Mouse (Mus musculus) kidney, adult 9 months (tissue): ENCODE data around the gene Card9.
"Not testable (repeated sequence)": the region's sequence is repeated elsewhere in the genome, so short reads cannot be mapped to it uniquely, and the experiment has no call there.

Experiments used
- DNase-seq: peaks from one replicate; pipeline ENCODE4 v3.0.0; 2022

Card9 gene

DNA sequence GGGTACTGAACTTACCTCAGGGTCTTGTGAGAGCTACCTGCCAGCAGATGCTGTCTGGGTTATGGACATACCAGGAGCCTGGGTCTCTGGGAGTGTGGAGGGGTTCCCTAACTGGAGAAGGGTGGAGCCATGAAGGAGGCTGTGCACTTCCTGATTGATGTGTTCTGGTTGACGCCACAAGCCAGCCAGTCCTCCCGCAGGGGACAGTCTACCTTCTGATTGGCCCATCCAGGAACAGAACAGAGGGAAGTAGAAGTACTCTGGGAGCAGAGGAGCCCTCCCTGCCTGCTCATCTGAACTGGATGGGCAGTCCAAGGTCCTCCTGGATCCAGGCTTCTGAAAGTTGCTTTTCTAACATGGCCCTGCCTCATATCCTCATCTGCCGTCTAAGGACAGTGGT is at the start of gene Card9:
Gene Card9, minus strand, starts transcription at position 147 of the 400 bp plus-strand sequence.
- no peak for DNase-seq

DNA sequence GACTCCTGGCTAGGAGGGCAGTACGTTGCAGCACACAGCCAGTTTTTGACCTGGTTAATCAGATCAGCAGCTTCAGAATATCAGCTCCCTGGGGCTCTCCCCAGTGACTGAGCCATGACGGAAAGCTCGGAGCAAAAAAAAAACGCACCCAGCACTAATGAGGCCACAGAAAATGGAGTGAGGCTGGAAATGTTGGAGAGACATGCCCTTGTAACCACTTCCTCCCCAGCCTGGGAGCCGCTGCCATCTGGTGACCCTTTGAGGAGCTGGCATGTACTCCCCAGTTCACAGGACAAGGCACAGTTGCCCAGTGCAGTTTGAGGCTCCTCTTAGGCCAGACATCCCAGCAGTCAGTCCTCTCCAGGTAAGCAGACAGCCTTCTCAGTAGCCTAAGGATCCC is 49.4 kb upstream of the Card9 start:
- no peak for DNase-seq

DNA sequence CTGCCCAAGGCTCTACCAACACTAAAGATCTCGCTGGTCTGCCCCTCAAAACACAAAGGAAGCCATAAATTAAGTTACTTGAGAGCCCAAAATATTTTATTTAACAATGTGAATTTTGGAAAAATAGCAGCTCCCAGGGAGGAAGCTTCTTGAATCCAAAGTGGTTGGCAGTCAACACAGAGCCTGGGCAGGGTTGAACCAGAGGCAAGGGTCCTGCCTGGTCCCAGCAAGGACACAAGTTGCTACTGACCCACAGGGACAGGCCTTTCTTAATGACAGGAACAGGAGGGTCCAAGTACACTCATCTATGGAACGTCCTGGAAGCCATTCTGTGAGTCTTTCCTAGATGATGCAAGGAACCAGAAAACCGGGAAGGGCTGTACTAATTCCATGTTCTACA is 48.6 kb upstream of the Card9 start:
- DNase-seq: no peak

DNA sequence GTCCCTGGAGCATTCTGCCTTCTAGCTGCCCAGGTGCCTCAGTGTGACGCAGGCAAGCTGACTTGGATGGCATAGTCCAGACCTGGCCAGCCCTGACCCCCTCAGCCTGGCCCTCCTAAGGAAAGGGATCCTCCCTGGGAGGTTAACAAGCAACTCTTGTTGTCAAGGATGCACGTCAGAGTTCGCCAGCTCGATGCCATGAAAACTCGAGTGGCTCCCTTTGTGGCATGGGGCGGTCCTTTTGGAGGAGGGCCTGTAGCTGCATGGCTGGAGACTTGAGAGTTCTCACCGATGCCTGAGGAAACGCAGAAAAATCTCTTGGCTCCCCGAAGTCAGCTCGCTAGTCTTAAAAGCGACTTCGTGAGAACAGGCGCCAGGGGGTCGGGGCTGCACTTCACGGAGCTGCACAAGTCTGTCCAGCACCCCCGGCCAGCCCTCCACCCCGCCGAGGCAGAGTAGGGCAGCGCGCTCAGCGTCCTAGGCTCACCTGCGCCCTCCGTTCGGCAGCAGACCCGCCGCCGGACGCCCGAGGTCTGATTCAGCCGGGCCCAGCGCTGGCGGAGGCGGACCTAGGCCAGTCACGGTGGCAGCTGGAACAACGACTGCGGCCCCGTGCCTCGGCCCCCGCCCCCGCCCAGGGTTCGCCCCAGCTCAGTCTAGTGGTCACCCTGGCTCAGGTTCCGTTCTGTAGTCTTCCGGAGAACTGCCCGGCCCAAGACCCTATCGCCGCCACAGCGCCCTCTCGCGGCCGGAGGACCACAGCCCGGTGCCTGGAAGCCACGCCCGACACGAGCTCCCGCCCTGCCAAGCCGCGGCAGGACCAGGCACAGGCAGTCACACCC is 48.0 kb upstream of the Card9 start, which contains the start of gene Inpp5e:
Gene Inpp5e, minus strand, starts transcription at position 689 of the 842 bp plus-strand sequence.
- peak; percentile 98 for DNase-seq

DNA sequence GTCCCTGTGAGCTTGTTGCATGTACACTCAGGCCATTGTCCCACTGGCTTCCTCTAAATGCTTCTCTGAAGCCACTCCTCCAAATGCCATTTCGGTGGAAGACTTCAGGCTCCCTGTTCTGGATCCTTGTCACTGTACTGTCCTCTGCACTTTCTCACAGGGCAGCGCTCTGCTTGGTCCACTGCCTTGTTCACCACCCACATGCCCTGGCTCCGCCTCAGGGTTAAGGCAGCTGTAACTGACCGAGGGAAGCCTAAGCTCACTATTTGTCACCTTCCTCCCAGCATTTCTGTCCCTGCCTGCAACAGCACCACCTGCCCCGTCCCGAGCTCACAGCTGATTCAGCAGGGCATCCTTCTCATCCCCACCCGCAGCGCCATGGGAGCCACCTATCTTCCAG is 42.6 kb upstream of the Card9 start:
- DNase-seq: peak; percentile 70

DNA sequence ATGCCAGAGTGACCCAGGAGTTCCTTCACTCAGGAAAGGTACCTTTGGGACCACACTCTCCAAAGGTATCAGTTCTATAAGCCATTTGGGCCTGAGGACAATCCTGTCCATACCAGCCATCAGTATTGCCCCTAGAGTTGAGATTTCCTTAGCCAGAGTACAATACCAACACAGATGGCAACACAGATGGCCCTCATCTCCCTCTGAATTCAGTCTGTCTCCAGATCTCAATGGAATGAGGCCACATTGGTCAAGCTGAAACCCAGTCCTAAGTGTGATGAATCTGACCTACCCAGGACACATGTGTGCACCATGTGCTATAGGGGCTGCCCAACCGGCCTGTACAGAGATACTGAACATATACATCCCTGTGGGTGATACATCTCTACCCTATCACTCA is 41.5 kb upstream of the Card9 start:
- DNase-seq: no peak

DNA sequence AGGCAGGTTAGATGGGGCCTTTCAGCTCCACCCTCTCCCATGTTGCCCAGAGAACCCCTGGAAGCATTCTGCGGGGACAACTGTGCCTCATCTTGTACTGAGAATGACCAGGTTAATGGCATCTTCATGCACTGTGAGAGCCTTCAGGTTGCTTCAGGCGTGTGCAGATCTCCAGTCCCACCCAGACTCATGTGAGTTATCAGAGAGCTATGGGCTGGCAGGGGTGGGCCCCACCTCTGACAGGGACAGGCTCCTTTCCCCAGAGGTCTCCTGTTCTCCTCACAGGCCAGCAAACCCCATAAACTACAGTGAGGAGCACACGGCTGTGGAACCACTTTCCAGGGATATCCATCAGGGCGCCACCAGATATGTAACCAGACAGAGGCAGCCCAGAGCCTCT is 40.3 kb upstream of the Card9 start:
- DNase-seq: no peak

DNA sequence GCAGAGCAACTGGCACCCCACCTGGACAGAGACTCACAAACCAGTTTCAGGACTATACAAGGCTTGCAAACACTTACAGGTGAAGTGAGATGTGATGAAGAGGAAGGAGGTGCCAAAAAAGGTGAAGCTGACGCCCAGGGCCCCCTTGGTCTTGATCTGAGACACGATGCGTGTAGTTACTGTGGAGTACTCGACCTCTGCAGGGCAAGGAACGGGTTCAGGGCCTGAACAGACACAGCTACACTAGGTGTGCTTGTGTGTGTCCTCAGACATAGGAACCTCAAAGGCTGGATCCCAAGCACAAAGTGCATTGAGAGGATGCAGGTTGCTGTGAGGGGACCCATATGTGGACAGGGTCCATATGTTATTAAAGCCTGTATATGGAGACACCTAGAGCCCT is 39.6 kb upstream of the Card9 start:
- no peak for DNase-seq

DNA sequence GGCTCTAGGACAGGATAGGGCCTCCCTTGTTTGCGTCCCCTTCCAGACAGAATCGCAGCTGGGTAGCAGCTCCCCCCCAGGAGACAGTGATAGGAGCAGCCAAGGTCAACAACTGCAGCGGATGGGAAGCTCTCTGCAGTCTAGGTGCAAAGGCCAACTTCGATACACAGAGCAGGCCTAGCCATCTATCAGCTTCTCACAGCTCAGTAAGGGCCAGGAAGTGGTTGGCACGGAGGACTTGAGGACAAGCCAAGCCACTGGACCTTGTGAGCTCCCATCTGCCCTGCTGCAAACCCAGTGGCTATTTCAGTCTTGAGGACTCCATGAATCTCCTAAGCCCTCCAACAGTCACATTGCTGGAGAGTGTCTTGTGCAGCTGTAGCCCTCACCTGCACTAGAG is 38.9 kb upstream of the Card9 start:
- DNase-seq: peak; percentile 85

DNA sequence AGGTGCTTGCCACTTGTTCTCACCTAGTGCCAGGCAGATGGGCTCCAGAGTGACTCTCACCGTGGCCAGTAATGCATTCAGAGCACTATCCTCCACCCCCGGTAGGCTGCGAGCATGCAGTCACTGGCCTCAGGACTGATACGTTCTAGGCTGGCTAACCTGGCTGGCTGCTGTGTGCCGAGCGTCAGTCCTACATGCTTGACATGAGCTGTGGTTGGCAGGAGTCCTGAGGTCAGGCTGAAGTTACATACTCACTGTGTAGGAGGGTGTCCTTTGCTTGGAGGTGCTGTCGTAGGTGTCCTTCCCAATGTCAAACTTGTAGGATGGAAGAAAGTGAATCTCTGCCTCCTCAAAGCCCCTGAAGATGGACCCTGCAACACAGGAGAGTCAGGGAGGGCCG is 38.3 kb upstream of the Card9 start:
- DNase-seq: peak; percentile 45

DNA sequence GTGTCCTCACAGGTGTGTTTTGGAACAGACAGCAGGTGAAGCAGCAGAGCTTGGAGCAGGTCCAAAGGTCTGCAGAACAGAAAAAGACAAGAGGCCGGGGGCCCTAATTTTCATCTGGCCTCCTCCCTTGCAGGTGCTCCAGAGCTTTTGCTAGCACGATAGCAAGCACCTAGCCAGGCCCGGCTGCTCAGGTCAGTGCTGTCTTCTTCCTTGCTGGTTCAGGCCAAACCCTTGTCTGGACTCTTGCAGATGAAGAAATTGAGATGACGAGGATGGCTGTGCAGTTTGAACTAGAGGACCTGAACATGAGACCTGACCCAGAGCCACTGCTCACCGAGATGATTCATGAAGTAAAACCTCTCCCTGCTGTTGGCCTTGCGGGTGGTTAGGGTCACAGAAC is 30.9 kb upstream of the Card9 start:
- DNase-seq: no peak

DNA sequence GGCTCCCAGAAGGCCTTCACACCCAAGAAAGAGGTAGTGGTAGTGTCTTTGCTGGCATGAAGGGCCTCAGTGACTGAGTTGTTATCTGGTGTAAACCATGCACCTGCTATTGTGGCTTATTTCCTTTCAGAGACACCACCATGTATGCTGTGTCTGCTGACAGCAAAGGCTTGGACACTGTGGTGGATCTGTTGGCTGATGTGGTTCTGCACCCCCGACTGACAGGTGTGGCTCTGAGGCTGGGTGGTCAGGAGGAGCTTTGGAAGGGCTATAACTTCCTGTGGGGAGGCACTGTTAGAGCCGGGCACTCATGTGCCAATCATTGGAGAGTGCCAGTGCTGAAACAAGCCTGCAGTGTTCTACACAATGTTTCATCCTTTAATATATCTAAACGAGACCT is 30.2 kb upstream of the Card9 start:
- no peak for DNase-seq

DNA sequence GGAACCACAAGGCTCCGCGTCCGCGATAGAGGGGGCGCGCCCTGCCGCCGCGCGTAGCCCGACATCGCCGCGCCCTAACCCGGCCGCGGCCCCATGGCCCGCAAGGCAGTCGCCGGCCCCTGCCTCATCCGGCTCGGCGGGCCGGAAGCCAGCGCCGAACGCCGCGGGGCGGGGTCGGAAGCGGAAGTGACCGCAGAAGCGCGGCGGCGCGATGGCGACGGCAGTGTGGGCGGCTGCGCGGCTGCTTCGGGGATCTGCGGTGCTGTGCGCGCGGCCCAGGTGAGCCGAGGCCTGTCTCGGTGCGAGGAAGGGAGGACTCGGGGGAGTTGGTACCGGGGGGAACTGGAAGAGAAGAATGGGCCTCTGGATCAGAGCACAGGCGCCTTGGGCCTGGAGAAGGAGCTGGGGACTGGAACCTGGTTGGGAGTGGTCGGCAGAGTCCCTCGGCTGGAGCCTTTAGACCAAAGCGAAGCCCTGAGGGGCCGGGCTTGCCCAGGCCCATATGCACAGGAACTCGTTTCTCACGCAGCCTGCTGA is 28.5 kb upstream of the Card9 start, which contains the start of the genes Entr1 and Pmpca:
Gene Entr1, minus strand, starts transcription at position 163 of the 537 bp plus-strand sequence.
Gene Pmpca, plus strand, starts transcription at position 186 of the 537 bp plus-strand sequence.
- DNase-seq: peak; percentile 80

DNA sequence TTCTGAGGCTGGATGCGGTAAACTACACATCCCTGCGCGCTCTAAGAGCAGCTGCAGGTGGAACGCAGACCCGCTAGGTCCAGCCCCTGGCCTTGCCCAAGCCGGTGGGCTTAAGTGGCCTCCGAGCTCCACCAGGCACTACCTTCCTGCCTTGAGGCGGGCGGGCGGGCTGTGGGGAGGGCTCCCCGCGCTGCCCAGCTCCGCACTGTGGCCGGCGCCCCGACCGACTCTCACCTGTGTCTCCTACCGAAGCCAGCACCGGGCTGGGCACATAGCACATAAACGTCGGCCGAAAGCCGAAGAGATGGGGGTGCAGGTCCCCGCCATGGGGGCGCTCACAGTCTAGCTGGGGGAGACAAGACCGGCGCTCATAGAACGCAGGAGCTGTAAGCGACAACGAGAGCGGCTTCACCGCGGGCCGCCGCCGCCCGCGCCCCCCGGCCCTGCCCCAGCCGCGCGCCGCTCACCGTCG is 28.0 kb upstream of the Card9 start:
- no peak for DNase-seq

DNA sequence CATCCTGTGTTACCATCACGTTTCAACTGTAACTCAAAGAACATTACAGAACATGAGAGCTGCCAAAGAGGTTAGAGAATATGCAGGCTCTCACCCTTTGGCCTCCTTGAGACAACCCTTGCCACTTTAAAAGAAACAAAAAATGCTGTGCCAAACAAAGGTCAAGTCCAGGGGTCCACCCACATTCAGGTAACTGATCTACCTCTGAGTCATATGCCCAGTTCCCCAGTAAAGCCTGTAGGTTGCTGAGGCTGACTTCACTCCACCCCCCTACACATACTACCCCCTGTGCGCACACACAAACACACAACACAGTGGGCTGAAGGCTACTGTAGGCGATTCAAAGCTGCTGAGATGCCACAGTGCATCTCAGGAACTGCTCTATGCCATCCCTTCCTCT is 27.0 kb upstream of the Card9 start:
- DNase-seq: peak; percentile 84

DNA sequence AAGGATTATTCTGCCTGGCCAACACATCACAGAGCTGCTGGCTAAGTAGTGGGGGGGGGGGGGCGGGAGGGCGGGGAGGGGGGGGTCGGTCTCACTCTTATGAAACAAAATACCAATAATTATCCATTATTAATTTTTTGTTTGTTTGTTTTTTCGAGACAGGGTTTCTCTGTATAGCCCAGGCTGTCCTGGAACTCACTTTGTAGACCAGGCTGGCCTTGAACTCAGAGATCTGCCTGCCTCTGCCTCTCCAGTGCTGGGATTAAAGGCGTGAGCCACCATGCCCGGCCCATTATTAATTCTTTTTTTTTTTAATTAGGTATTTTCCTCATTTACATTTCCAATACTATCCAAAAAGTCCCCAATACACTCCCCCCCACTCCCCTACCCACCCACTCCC is 20.2 kb upstream of the Card9 start:
- not testable (repeated sequence) for DNase-seq

DNA sequence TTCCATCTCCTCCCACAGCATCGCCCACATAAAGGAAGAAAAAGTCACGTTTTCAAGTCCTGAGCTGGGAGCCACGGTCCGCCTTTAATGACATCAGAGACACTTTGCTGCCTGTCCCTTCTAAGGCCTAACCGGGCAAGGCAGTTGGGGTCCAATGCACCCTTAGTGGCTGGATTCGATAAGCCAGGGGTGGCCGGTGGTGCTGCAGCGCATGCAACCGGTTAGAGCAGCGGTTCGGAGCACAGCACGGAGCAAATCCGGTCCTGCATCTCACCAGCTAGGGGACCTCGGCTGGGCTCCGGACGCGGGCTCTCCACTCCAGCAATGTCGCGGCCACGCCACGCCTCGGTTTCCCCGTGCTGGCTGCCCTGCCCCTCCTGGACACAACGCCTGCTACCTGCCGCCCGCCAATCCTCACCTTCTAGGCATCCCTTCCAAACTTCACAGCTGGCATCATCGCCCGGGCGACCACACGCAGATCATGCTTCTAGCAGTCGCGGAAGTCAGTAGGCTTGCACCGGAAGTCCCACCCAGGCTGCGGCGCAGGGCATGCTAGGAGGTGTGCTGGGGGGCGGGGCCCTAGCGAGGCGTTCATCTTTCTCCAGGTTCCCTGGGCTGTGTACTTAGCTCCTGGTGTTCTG is 19.5 kb upstream of the Card9 start, which contains the start of gene Snapc4:
Gene Snapc4, minus strand, starts transcription at position 523 of the 641 bp plus-strand sequence.
- DNase-seq: peak; percentile 92

DNA sequence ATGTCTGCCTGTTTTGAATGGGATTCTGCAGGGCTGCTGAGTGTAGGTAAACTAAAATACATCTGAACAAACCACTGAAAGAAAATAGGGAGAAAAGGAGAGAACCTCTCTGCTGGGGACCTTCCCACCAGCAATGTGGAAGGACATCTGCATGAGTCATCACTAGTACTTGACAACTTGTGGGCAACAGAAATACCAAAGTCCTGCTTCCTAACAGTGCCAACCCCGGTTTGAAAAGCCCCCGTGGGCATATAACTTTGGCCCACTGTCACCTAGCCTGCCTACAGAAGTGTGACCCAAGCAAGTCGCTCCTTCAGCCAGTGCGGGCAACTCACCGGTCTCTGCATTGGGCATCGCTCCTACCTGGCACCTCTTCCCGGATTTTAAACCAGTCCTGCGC is 11.7 kb upstream of the Card9 start:
- no peak for DNase-seq

DNA sequence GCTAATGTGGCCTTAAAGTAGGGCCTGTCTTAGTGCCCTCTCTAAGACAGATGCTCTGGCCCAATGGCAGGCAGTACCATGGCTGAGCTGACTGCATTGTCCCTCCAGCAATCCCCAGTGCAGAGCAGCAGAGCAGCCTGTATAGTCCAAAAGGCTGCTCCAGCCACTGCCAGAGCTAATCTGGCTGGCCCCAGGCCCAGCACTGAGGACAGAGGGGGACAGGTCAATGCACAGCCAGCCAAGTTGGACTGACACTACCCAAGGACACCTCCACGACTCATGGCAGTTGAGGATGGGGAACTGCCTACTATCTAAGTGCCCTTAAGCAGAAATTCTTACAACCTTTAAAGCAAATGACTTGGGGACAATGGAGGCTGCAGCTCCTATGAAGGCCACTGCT is 7.9 kb upstream of the Card9 start:
- no peak for DNase-seq

DNA sequence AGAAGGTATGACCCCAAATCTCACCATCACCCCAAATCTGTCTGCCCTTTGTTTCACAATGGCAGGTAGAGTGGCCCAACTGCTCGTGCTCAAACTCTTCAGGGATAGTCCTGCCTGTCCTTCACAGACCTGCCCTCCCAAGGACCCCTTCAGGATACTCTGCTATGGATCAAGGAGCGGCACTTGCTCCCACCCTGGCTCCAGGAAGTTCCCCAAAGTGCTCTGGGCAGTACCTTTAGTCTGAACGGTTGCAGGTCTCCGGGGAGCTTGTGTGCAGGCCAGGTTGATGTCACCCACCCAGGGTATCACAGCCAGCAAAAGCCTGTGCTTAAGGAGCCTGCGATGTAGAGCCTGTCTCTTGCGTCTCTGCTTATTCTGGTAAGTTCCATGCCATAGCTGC is 7.2 kb upstream of the Card9 start:
- no peak for DNase-seq

DNA sequence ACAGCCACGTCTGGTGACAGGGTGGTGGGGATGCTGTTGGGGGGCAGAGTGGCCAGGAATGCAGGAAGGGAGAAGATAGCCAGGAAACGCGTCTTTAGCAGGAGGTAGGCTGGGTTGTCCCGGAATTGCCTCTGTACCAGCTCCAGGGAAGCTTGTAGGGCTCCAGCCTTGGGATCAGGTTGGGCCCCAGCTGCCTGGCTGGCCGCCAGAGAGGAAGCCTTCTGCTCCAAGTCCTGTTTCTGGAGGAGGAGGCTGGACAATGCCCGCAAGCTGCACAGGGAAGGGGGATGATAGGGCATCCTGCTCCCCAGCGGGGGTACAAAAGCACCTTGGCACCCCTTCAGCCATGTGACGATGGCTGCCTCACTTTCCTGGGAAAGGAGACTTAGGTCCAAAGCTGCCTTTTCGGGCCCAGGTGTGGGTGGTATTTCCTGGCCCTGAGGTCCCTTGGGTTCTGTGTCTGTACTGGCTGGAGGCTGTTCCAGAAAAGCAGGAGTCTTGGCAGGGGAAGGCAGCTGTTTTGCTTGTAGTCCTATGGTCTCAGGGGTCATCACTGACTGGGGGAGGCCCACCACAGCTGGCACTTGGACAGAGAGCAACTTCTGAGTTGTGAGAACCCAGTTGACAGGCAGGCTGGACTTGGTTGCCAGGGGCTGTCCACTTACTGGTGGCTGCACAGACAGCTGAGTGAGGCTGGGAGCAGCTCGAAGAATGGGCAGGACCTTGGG is 4.2 kb upstream of the Card9 start:
- DNase-seq: peak; percentile 52

DNA sequence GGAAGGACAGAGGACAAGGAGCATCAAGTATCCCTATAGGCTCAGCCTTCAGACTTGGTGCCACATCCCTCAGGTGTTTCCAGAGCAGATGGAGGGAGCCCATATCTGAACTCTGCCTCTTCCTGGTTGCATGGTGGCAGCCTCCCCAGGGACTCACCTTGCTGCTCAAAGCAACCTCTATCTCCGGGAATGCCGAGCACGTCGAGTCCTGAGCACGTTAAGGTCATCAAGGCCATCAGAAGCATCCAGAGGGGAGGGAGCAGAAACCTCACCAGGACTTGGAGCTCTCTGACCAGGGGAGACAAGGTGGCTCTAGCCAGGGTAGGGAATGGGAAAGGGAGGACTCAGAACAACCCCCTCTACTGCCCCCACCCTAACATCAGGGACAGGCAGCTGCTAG is 2.8 kb upstream of the Card9 start:
- no peak for DNase-seq

DNA sequence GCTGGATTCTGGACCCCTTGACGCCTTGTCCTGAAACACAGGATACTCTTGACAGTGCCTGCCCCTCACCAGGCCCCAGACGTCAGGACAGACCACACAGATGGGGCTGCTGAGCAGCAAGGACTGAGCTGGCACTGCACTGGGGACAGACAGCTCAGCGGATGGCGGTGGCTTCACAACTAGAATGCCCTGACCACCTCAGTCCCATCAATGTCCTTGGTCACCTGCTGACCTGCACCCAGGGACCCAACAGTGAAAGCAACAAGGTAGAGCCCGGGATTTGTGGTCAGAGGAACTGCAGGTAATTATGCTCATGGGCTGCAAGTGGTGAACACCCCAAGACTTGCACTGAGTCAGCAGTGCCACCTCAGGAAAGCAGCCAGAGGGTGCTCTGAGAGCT is 2.3 kb upstream of the Card9 start:
- no peak for DNase-seq
